Mouse (Mus musculus): ENCODE measurements around the gene Osbpl8.

Osbpl8 gene

DNA sequence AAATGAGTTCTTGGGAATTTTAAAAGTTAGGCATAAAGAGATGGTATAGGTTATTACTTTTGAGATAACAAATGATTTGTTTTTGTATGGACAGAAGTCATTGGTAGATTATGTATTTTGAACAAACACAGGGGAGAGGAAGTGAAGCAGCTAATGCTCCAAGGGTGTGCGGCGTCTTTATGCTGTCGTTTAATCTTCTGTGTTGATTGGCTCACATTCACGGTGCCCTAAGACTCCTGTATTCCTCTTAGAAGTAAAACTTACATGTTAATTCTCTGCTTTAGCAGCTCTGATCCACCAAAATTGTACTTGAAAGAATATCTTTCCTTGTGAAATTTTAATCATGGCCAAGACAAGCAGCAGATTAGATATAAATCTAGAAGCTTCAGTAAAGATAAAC, 83.1 kb downstream of the Osbpl8 start:
- DNase-seq = no peak

GRCm38 (mm10) chr10:111248177-111248576, 83.6 kb downstream of the Osbpl8 start:
- DNase-seq = no peak

GRCm38 (mm10) chr10:111250192-111250591, 85.6 kb downstream of the Osbpl8 start:
- no peak for DNase-seq

DNA sequence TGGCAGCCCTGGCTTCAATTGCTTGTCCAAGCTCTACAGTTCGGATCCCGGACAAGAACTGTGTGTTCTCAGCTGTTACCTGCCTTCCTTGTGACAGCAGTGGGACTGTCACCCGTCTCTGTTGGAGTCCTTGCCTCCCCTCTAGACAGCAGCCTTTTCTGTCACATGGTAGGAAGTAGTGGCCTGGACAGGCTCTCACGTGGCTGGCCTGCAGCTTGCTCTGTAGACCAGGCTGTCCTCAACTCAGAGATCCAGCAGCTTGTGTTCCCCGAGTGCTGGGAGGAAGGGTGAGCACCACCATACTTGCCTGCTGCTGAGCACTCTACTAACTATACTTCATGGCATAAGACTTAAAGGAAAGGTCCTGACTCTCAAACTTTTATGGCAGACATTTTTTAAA, 87.1 kb downstream of the Osbpl8 start:
- DNase-seq = no peak

GRCm38 (mm10) chr10:111255228-111255627, 90.7 kb downstream of the Osbpl8 start:
- DNase-seq = no peak

GRCm38 (mm10) chr10:111256156-111256555, 91.6 kb downstream of the Osbpl8 start:
- no peak for DNase-seq

DNA sequence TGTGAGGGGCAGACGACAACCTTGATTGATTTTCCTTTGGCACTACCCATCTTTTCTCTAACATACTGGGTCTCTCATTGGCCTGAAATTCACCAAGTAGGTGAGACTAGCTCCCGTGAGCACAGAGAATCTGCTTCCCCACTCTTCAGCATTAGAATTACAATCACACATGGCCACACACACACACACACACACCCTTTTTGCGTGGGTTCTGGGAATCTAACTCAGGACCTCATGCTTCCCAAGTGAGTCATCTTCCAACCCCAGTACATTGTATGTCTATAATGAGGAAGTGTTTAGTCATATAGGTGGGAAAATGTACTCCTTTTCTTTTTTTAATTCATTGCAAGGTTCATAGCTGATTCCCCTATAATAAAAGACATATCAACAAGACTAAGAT, 92.8 kb downstream of the Osbpl8 start:
- DNase-seq = no peak

- peak; percentile 34 to 51 for DNase-seq
Measured at GRCm38 (mm10) chr10:111258256-111258655, 93.7 kb downstream of the Osbpl8 start.

- peak in 1 of 2 experiments; percentile 13 for DNase-seq
Measured at GRCm38 (mm10) chr10:111271687-111272086, 107.1 kb downstream of the Osbpl8 start.

DNA sequence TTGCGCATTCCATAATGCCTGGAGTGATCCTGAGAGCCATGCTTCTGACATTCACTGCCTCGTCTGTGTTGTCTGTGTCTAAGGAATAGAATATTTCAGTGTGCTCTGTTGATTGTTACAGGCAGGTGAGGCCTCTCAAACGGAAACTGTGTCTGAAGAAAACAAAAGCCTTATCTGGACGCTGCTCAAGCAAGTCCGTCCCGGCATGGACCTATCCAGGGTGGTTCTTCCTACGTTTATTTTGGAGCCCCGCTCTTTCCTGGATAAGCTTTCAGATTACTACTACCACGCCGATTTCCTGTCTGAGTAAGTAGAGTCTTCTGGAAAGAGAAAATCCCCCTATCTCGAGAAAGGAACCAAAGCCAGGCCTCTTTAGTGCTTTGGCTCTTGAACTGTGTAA, 108.4 kb downstream of the Osbpl8 start:
- no peak for DNase-seq

- no peak for DNase-seq
Measured at GRCm38 (mm10) chr10:111273463-111274088, 109.0 kb downstream of the Osbpl8 start.

- DNase-seq = no peak
Measured at GRCm38 (mm10) chr10:111275822-111276221, 111.3 kb downstream of the Osbpl8 start.

- no peak for DNase-seq
Measured at GRCm38 (mm10) chr10:111297631-111298030, 133.1 kb downstream of the Osbpl8 start.

DNA sequence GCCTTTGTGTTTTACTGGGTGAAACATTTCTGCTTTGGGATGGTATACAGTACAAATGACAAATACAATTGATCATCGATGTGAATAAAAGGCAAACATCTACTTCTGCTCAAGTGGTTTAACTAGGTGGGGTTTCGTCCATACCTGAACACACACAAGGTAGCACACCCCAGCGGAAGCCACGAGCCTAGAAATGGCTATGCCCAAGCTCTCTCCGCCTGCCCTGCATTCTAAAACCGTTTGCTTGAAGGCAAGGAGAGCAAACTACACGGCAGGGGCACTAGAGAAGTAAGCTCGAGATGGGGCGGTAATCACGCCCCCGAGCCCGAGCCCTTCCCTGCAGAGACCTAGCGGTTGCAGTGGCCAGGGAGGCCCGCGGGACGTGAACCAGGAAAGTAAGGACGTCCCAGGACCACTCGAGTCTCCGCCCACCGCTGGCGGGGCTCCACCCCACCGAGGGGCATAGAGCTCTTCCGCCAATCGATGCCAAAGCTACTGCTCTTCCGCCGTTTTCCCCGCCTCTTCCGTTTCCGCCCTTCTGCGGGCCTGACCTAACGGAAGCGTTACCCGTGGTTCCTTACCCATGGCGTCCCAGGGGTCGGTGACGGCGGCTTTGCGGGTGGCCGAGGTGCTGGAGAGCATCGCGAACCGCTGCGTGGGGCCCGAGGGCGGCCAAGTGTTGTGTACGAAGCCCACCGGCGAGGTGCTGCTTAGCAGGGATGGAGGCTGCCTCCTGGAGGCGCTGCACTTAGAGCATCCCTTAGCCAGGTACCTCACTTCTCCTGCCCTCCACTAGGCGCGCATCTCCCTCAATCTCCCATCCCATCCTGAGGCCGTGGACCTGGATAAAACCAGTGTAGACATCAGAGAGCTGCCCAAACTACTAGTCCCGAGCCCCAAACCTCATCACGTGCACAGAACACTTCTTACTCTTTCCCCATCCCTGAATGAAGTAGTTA, 133.9 kb downstream of the Osbpl8 start, which contains the start of gene Bbs10:
Gene Bbs10 (plus strand): TSS at position 540 of the 959 bp plus-strand sequence.
- DNase-seq = peak; percentile 96 to 98

DNA sequence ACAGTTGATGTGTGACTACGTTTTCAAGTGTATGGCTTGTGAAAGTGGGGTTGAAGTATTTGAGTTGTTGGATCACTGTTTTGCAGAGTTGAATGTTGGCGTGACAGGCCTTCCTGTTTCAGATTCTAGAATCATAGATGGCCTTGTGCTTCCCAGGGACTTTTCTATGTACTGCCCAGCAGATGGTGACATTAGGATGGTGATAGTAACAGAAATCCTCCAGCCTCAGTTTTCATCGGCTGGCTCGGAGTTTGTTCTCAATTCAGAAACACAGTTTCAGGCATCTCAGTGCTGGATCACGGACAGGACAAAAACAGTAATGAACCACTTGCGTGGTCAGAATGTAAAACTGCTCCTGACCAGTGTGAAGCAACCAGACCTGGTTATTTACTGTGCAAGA, 135.0 kb downstream of the Osbpl8 start:
- no peak for DNase-seq

DNA sequence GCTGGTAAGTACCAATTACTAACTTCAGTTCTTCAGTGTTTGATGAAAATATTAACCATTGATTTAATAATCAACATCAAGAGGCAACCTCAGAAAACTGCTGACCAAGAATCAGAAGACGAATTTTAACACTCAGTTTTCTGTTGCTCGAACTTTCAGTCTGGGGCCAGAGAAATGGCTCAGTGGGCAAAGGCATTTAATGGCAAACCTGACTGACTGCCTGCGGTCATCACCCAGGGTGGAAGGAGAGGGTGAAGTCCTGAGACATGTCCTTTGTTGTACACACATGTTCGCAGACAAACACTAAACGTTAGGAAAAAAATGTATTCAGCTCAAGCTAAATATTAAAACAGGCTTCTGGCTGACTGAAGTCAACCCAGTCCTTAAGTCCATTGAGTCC, 136.5 kb downstream of the Osbpl8 start:
- no peak for DNase-seq

- no peak for DNase-seq
Measured at GRCm38 (mm10) chr10:111302486-111302885, 137.9 kb downstream of the Osbpl8 start.

DNA sequence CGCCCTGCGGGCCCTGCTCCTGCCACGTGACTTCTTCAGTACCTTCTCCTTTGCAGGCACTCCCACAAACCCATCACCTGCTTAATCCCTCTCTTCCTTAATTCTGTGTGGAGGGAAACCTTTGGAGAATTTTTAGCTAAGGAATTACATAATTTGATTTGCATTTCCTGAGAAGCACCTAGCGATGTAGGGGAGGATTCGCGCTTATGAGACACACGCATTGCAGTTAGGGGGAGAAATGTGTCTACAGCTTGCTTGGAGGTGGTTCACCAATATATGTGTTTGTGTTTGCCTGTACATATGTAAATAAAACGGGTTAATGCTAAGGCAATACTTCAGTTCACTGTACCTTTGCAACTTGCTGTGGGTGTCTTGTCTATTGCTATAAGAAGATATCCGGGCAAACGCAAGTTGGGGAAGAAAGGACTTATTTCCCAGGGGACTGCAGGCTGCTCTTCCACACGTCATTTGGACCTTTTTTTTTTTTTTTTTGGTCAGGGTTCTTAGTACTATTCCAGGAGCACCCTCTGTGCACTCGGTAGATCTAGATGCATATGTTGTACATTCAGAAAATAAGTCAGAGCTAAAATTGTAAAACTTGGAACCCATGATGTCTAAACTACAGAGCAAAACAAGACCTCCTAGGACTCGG, 144.4 kb downstream of the Osbpl8 start:
- DNase-seq = no peak

DNA sequence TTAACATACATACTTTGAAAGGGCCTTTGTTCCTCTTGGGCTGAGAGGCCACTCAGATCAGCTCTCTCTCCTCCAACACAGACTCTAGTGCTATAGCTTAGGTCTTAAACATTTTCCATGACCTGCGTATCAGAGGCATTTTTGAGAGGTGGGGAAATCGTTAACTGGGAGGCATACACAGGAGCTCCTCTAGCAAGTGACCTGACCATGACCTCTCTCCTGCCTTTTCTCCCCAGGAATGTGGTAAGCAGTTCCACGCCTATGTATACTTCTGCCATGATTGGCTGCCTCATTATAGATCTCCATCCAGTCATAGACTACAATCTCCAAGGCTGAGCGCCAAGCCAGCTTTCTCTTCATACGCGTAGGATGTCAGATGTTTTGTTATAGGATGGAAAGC, 148.7 kb downstream of the Osbpl8 start:
- DNase-seq = no peak

DNA sequence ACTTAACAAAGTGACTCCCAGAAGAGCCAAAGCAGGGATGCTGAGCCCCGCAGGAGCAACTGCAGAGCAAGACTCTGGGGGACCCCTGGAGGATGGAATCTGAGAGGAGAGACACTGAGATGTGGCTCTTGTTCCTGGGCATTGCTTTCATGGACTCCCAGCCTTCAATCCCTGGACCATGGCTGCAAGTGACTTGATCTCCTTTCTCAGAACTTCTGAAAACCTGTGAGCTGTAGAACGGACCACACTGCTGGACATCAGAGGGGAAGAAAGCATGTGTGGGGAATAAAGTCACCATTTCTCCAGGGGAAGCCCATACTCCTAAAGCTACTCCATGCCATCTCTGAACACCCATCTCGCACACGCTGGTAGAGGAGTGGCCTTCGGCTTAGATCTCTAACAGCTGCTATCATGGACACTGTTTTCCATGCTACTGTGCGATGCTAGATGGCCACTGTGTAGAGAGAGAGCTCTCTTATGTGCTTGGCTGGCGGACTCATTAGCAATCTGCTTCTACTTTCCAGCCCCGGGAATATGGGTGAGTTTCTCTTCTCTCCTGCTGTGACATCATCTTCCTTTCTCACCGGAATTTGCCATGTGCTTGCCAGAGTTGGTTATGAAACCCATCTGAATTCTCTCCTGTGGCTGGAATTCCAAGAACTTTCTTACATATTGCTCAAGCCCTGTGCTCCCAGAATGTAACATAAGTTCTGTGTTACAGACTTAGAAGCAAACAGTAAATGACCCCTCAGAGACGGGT, 150.3 kb downstream of the Osbpl8 start:
- DNase-seq = no peak

DNA sequence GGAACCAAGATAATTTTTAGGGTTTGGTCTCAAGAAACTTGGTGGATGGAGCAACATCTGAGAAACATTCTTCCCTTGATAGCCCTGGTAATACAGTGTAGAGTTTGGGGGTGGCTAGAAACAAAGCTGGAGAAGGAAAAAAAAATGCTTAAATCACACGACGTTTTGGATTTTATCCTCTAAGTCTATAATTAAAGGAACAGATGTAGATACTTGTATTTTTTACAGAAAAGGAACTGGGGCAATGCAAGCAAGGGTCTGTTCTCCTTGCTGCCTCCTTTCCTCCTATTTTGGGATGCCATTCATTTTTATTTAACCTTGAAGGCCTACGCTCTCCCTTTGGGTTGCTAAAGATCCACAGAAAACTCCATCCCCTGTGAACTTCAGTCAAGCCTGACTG, 151.4 kb downstream of the Osbpl8 start:
- no peak for DNase-seq

- DNase-seq = no peak
Measured at GRCm38 (mm10) chr10:111318021-111318420, 153.5 kb downstream of the Osbpl8 start.

Measured in kidney, postnatal 4 days (tissue).